Mouse (Mus musculus) adrenal gland, adult 8-10 months (tissue): ENCODE measurements at regions not wholly inside any gene's neighbourhood (a gene's known extent, or its start where the extent isn't known, plus 50 kb on each side); places are given as distances from the start of the nearest gene placed in this dataset.

Source experiments
- DNase-seq: peaks from one replicate; pipeline ENCODE4 v3.0.0; 2022

GRCm38 (mm10) chr16:25088649-25089019 lies 198.0 kb upstream of the Tprg start:
- DNase-seq = no peak

- no peak for DNase-seq
Measured at GRCm38 (mm10) chr16:25104165-25104564, 182.5 kb upstream of the Tprg start.

GRCm38 (mm10) chr16:25104603-25105002 lies 182.0 kb upstream of the Tprg start:
- DNase-seq = no peak

- DNase-seq = peak; percentile 13
Measured at GRCm38 (mm10) chr16:25140164-25140563, 146.5 kb upstream of the Tprg start.

GRCm38 (mm10) chr16:25147486-25147885 lies 139.1 kb upstream of the Tprg start:
- no peak for DNase-seq

GRCm38 (mm10) chr16:25149186-25149585 lies 137.4 kb upstream of the Tprg start:
- DNase-seq = no peak

- DNase-seq = no peak
Measured at GRCm38 (mm10) chr16:25176870-25177269, 109.7 kb upstream of the Tprg start.

GRCm38 (mm10) chr16:25178055-25178454 lies 108.6 kb upstream of the Tprg start:
- no peak for DNase-seq

GRCm38 (mm10) chr16:25181939-25182338 lies 104.7 kb upstream of the Tprg start:
- DNase-seq = no peak

- no peak for DNase-seq
Measured at GRCm38 (mm10) chr16:25197079-25197478, 89.5 kb upstream of the Tprg start.

GRCm38 (mm10) chr16:25198844-25199243 lies 87.8 kb upstream of the Tprg start:
- DNase-seq = no peak

GRCm38 (mm10) chr16:25199984-25200383 lies 86.6 kb upstream of the Tprg start:
- DNase-seq = no peak

GRCm38 (mm10) chr16:25201094-25201770 lies 85.4 kb upstream of the Tprg start:
- DNase-seq = no peak

GRCm38 (mm10) chr16:25213250-25213649 lies 73.4 kb upstream of the Tprg start:
- DNase-seq = no peak

- peak; percentile 93 for DNase-seq
Measured at GRCm38 (mm10) chr16:25220552-25220951, 66.1 kb upstream of the Tprg start.

- no peak for DNase-seq
Measured at GRCm38 (mm10) chr16:25224801-25225200, 61.8 kb upstream of the Tprg start.
